Mouse (Mus musculus): ENCODE data around the gene Ube2o.

- no peak for TF ChIP-seq CTCF (IDR thresholded peaks at IDR 0.05; ENCODE audit: low read depth, low read length)
- TF ChIP-seq GATA1 (IDR thresholded peaks at IDR 0.05; ENCODE audit: borderline replicate concordance, low read length): no peak
- TF ChIP-seq TAL1 (conservative IDR thresholded peaks at IDR 0.05; ENCODE audit: low read depth, low read length): no peak
- TF ChIP-seq GATA2 (IDR thresholded peaks at IDR 0.05; ENCODE audit: borderline replicate concordance, low read depth, low read length): no peak
These were observed 49.7 kb downstream of the Ube2o start for GRCm38 (mm10) chr11:116531371-116532191.

Measured in G1E (cell line).